Mouse (Mus musculus) c-Kit-positive CD71-positive TER-119-positive erythroid progenitor cells, embryonic 14.5 days (primary cell): ENCODE data around the gene Prlr.

Source experiments
- DNase-seq: peaks from one replicate; pipeline ENCODE4 v3.0.0-alpha.2; 2013; ENCODE audit warnings: low spot score

The Prlr gene

DNA sequence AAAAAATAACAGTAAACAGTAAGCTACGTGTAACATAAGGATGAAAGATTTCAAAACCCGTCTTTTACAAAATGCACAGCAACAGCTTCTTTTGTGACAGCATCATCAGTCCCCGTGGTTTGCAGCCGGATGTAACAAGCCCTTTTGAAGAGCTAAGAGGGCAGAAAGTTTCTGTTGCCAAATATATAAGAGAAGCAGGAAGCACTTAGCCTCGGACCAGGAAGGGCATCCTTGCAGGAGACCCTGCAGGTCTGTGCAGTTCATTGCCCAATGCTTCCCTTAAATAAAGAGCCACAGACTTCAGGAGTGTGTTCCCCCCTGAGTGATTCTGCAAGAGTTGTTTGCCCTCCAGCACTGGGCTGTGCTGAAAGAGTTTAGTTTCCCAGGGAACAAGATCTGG lies 58.9 kb downstream of the Prlr start:
- DNase-seq = no peak

- no peak for DNase-seq
Observed at GRCm38 (mm10) chr15:10236812-10237211, 59.8 kb downstream of the Prlr start.

GRCm38 (mm10) chr15:10238454-10238853 lies 61.4 kb downstream of the Prlr start:
- DNase-seq = no peak

- DNase-seq = no peak
Observed at GRCm38 (mm10) chr15:10240228-10240795, 63.3 kb downstream of the Prlr start.

DNA sequence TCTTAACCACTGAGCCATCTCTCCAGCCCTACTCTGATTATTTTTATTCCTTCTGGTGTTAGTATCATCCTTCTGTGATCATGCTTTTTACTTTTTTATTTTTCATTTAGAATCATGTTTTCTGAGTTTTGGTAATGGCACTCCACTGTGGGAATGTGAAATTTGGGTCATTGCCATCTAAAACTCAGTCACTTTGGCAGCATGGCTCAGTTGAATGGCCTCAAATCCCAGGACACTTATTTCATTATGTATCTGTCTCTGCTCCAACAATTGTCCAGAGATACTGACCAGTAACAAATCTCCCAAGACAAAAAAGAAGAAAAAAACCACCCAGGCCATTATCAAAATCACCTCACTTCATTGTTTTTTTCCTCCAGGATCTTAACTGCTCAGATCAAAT lies 65.2 kb downstream of the Prlr start:
- no peak for DNase-seq

- DNase-seq = no peak
Observed at GRCm38 (mm10) chr15:10249285-10249684, 72.2 kb downstream of the Prlr start.

- no peak for DNase-seq
Observed at GRCm38 (mm10) chr15:10250784-10251183, 73.7 kb downstream of the Prlr start.

DNA sequence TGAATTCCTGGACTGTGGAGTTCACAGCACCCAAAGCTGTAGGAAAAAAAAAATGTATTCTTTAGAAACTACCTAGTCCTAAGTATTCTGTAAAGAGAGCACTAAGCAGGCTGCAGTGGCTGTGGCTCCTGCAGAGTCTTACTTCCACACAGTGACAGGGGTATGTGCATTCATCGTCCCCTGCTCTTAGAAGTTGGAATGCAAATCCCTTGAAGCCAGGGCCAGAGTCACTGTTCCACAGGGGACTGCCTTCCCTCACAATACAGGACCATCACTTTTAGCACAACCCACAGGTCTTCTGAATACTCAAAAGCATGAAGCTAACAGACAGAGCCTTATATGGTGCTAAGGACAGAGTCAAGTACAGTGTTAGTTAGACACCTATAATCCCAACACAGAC lies 75.5 kb downstream of the Prlr start:
- DNase-seq = no peak

- DNase-seq = no peak
Observed at GRCm38 (mm10) chr15:10262219-10262618, 85.2 kb downstream of the Prlr start.

GRCm38 (mm10) chr15:10262641-10263040 lies 85.6 kb downstream of the Prlr start:
- DNase-seq = no peak

DNA sequence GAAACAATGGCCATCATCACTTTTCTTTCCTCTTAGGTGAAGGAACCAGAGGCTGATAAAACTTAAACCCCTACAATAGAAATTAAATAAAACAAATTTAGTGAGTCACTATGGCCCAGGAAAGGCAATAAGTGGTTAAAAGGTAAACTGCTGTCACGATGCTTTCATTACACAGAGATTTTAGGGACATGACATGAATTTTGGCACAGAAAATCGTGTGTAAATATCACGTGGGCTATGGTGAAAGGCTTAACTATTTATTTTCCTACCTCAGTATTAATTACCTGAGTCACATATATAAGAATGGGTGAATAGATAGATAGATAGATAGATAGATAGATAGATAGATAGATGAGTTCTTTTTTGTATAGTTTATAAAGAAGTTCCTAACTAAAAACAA lies 86.4 kb downstream of the Prlr start:
- no peak for DNase-seq

DNA sequence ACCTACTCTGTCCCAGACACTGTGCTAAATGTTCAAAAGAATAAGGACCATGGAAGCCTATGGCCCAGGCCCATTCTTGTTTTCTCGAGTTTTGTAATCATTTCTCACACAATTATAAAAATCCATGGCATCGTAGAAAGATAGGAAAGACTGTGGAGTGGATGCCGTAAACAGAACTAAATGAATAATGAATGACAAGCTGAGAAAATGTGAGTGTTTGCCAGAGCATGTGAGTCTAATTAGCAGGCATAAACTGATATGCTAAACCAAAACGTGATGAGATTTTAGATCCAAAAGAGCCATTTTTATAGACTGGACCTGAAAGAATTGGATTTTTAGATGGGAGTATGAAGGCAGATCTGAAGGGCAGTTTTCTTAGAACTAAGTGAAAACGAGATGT lies 87.8 kb downstream of the Prlr start:
- no peak for DNase-seq

GRCm38 (mm10) chr15:10267251-10267650 lies 90.2 kb downstream of the Prlr start:
- no peak for DNase-seq

DNA sequence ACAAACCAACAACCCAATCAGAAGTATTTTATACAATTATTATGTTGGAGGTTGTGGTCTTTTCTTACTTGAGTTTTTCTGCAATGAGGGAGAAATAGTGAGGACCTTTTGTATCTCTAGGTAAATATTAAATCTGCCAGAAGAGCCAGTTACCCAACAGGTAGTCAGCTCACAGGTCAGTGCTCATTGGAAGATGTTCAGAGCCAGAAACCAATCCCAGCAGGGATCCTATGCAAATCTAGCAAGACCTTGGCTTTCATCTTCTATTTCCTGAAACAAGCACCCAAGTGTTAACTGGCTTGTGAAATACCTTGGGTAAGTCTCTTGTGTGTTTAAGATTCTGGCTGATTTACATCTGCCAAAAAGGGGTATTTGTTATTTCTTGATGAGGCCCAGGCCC lies 99.3 kb downstream of the Prlr start:
- no peak for DNase-seq

GRCm38 (mm10) chr15:10277461-10277860 lies 100.4 kb downstream of the Prlr start:
- no peak for DNase-seq

- DNase-seq = no peak
Observed at GRCm38 (mm10) chr15:10281546-10281945, 104.5 kb downstream of the Prlr start.

DNA sequence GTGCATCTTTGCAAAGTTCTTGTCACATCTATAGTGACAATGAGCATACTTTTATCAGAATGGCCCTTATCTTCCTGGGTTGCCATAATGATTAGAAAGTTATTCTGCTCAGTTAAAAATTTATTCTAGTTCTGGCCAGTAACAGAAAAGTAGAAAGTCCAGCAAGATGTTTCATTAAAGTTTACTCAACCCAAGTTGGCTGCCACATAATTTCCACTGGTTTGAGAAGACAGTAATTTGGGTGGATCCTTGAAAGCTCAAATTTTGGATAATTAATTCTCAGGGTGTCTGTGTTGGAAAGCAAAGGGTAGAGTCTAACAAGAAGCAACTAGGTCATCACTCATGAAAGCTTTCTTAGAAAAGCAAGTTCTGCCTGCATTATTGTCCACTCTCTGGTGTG lies 106.6 kb downstream of the Prlr start:
- DNase-seq = no peak

GRCm38 (mm10) chr15:10296570-10296969 lies 119.5 kb downstream of the Prlr start:
- no peak for DNase-seq

- no peak for DNase-seq
Observed at GRCm38 (mm10) chr15:10298058-10298457, 121.0 kb downstream of the Prlr start.

- DNase-seq = no peak
Observed at GRCm38 (mm10) chr15:10299467-10299866, 122.4 kb downstream of the Prlr start.

- no peak for DNase-seq
Observed at GRCm38 (mm10) chr15:10306461-10306860, 129.4 kb downstream of the Prlr start.

- no peak for DNase-seq
Observed at GRCm38 (mm10) chr15:10311826-10312225, 134.8 kb downstream of the Prlr start.

DNA sequence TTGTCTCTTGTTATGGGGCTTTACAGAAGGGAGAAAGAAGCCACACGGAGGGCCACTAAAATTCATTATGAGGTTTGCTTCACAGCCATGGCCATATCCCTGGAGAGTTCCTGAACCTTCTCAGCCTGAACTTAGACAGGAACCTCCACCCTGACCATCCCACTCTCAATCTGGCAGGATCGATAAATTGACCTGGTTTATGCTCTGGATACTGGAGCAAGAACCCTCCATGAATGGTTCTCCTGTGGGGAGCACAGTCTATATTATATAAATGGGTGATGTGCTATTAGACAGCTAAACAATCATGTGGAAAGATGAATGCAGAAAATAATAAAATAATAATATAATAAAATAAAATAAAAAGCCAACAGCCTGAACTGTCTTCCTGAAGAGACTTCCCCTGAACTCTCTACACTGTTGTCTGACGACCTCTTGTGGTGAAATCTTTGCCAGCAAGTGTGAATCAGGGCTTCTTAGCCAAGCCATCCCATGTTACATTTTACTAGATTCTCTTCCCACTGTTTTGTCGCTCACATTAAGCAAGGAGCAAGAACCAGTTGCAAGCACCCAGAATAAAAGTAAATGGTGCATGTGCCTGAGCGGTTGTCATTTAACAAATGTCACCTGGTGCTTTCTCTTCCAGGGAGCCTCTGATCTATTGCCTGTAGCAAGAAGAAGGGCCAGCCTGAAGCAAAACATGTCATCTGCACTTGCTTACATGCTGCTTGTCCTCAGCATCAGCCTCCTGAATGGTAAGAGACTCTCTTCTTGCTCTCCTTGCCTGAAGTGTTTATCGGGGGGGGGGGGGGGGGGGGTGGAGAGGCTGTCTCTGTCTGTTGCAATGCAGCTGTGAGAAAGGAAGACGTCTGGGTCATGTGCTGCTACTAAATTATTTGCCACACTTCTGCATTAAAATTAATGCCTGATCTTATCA lies 136.8 kb downstream of the Prlr start:
- no peak for DNase-seq

GRCm38 (mm10) chr15:10325080-10325479 lies 148.0 kb downstream of the Prlr start, which contains the start of gene Gm21973:
TSS of gene Gm21973 (plus strand) at chr15:10325380.
- DNase-seq = no peak
